Mouse (Mus musculus) hindbrain, embryonic 11.5 days (tissue): Measurements from ENCODE around the gene Fancc. TPM values are rescaled to one million over a fixed set of nuclear protein-coding genes. Genes with fewer than 3 reads are reported as not detected.
A peak's percentile ranks its signal among the peaks of the same experiment; 100 is the strongest.

Source experiments
- ATAC-seq: fragments of 200-750 bp; cut with Nextera tagmentation; 2 replicates; pipeline ENCODE4 v1.8.0; 2017; ENCODE audit warnings: mild to moderate bottlenecking, moderate TSS enrichment, moderate library complexity; ENCODE audit not compliant: low FRiP score
- DNase-seq: peaks from one replicate; pipeline ENCODE4 v3.0.0-alpha.2; 2015; ENCODE audit warnings: low spot score
- H3K27ac ChIP-seq: fragments of 300-500 bp; sonication (generic); 2 replicates; pipeline ENCODE4 v1.5.1; 2014; ENCODE audit warnings: mild to moderate bottlenecking, low read depth, low read length
- H3K27me3 ChIP-seq: fragments of 300-500 bp; sonication (generic); 2 replicates; pipeline ENCODE4 v1.6.1; 2014; ENCODE audit warnings: mild to moderate bottlenecking, low read length, moderate library complexity, mixed read lengths; ENCODE audit not compliant: control insufficient read depth, insufficient read depth
- H3K36me3 ChIP-seq: fragments of 300-500 bp; sonication (generic); 2 replicates; pipeline ENCODE4 v1.6.1; 2014; ENCODE audit warnings: mild to moderate bottlenecking, low read length, moderate library complexity, mixed read lengths; ENCODE audit not compliant: control insufficient read depth, insufficient read depth
- H3K4me1 ChIP-seq: fragments of 300-500 bp; sonication (generic); replicated peaks from 2 replicates; pipeline ENCODE4 v1.6.1; 2014; ENCODE audit warnings: low read length, mixed read lengths; ENCODE audit not compliant: control insufficient read depth, insufficient read depth
- H3K4me2 ChIP-seq: fragments of 300-500 bp; sonication (generic); replicated peaks from 2 replicates; pipeline ENCODE4 v1.6.1; 2014; ENCODE audit warnings: mild to moderate bottlenecking, low read depth, low read length
- H3K4me3 ChIP-seq: fragments of 300-500 bp; sonication (generic); 2 replicates; pipeline ENCODE4 v1.5.1; 2014; ENCODE audit warnings: low read depth, low read length
- H3K9ac ChIP-seq: fragments of 300-500 bp; sonication (generic); 2 replicates; pipeline ENCODE4 v1.6.1; 2014; ENCODE audit warnings: low read depth, low read length
- H3K9me3 ChIP-seq: fragments of 300-500 bp; sonication (generic); 2 replicates; pipeline ENCODE4 v1.6.1; 2016; ENCODE audit warnings: low read length; ENCODE audit not compliant: control insufficient read depth
- WGBS: fragments of 180-500 bp; shearing (Covaris S2); extraction: QIAGEN DNeasy Blood & Tissue Kit; methylation state at CpG from one replicate; pipeline ENCODE4 v1.1.7; 2014; 5-methylcytosine and 5-hydroxymethylcytosine counted together
- polyA plus RNA-seq: library from polyadenylated mRNA; unstranded; fragments of >200 nt; fragmentation: Nextera tagmentation; extraction: Ambion mirVana; gene quantifications from 2 replicates; pipeline ENCODE4 v1.2.1, GENCODE M21; 2014

Gene Fancc
- polyA plus RNA-seq, result 19.7 and 26.1 TPM in 2 replicates

GRCm38 (mm10) chr13:63496646-63497582, at the start of gene Fancc:
Gene Fancc, minus strand, starts transcription at chr13:63497278.
- 20% methylated on average over 23 of the region's 23 CpGs for WGBS
- Histone ChIP-seq H3K4me3 (no peak within 1 kb of the TSS), H3K36me3 (no peaks in the 10 kb centered on the region), H3K9me3 (no peaks in the 10 kb centered on the region), H3K9ac (no peak within 1 kb of the TSS; the same call in 1 of the 2 replicates), H3K27ac (0 out of 2 replicates have a peak within 1 kb of the TSS, but pooled peaks have one; percentile 47), H3K4me1 (no peaks in the 10 kb centered on the region), H3K4me2 (no peak within 1 kb of the TSS), H3K27me3 (no peaks in the 10 kb centered on the region)
- DNase-seq (peak; percentile 70), ATAC-seq (peak; percentile 89)

- peaks cover 4% of the 10 kb centered on the region; the same call in 1 of the 2 replicates for H3K4me1 ChIP-seq
- no peak overlapping the region for H3K4me2 ChIP-seq
These were observed 48.2 kb upstream of the Fancc start for GRCm38 (mm10) chr13:63545291-63545690.

GRCm38 (mm10) chr13:63544967-63545253, 47.8 kb upstream of the Fancc start:
- no peak overlapping the region for H3K9ac ChIP-seq
- ATAC-seq, result no peak
- peaks cover 8% of the 10 kb centered on the region for H3K36me3 ChIP-seq
- H3K4me3 ChIP-seq, result no peak overlapping the region
- WGBS, result 49% methylated on average over 5 of the region's 5 CpGs
- DNase-seq, result no peak
- H3K9me3 ChIP-seq, result no peaks in the 10 kb centered on the region
- H3K4me2 ChIP-seq, result no peak overlapping the region
- peaks cover 4% of the 10 kb centered on the region; the same call in 1 of the 2 replicates for H3K4me1 ChIP-seq
- no peak overlapping the region for H3K27ac ChIP-seq
- H3K27me3 ChIP-seq, result no peaks in the 10 kb centered on the region

More at GRCm38 (mm10) chr13:63545291-63545690, 48.2 kb upstream of the Fancc start:
- Histone ChIP-seq H3K27me3 (no peaks in the 10 kb centered on the region), H3K9me3 (no peaks in the 10 kb centered on the region), H3K4me3 (no peak overlapping the region), H3K27ac (no peak overlapping the region), H3K9ac (no peak overlapping the region), H3K36me3 (peaks cover 8% of the 10 kb centered on the region)
- ATAC-seq (no peak), DNase-seq (no peak)
- 76% methylated on average over 7 of the region's 7 CpGs for WGBS

DNA sequence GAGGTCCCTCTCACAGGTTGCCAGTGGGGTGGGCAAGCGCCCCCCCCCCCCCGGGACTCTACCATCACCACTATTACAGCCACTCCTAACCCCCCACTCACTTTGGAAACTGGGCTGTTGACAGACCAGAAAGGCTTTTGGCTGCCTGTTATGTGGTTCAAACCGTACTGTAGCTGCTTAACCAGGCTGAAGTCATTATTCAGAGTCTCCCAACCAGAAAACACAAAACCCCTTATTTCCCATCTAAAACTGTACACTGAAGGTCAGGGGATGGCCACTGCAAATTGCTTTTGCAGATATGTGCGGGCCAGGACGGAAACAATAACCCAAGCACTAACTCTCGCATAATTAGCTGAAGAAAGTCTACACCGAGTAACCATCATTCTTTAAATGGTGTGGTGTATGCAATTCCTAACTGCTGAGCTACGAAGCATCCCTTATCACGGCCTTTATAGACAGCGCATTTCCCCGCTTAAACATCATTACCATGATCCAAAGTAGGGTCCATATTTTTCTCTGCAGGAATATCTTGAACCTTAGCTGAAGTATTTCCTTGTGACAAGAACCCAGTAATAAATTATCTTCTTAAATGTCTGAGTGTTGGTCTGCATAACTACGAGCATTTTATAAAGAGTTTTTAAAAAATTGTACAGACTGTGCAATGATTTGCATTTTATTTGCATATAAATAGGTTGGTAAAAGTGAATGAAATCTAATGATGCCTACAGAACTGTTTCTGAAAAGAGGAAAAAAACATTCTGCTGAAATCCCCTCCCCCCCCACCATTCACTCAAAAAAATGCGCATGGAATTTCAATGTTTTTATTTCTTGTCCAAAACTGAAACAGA, 47.3 kb upstream of the Fancc start:
- H3K4me1 ChIP-seq, result 0 out of 2 replicates have a peak, but pooled peaks cover 4% of the 10 kb centered on the region
- H3K9ac ChIP-seq, result no peak overlapping the region
- H3K4me2 ChIP-seq, result no peak overlapping the region
- peaks cover 13% of the 10 kb centered on the region for H3K36me3 ChIP-seq
- H3K9me3 ChIP-seq, result no peaks in the 10 kb centered on the region
- 51% methylated on average over 13 of the region's 13 CpGs for WGBS
- no peaks in the 10 kb centered on the region for H3K27me3 ChIP-seq
- 0 out of 2 replicates have a peak overlapping the region, but pooled peaks have one; percentile 39 for H3K27ac ChIP-seq
- H3K4me3 ChIP-seq, result no peak overlapping the region
- DNase-seq (no peak), ATAC-seq (peak; percentile 72)

GRCm38 (mm10) chr13:63543459-63543858, 46.4 kb upstream of the Fancc start:
- DNase-seq, result no peak
- Histone ChIP-seq H3K36me3 (peaks cover 19% of the 10 kb centered on the region), H3K9ac (no peak overlapping the region), H3K27ac (no peak overlapping the region), H3K27me3 (no peaks in the 10 kb centered on the region), H3K4me2 (no peak overlapping the region), H3K4me1 (0 out of 2 replicates have a peak, but pooled peaks cover 4% of the 10 kb centered on the region), H3K9me3 (no peaks in the 10 kb centered on the region), H3K4me3 (no peak overlapping the region)
- no peak for ATAC-seq
- WGBS, result 64% methylated on average over 6 of the region's 6 CpGs

- H3K27me3 ChIP-seq, result no peaks in the 10 kb centered on the region
- H3K4me3 ChIP-seq, result no peak overlapping the region
- 89% methylated on average over 3 of the region's 3 CpGs for WGBS
- H3K27ac ChIP-seq, result no peak overlapping the region
- 0 out of 2 replicates have a peak, but pooled peaks cover 4% of the 10 kb centered on the region for H3K4me1 ChIP-seq
- no peaks in the 10 kb centered on the region for H3K9me3 ChIP-seq
- peaks cover 25% of the 10 kb centered on the region for H3K36me3 ChIP-seq
- no peak overlapping the region for H3K4me2 ChIP-seq
- no peak for ATAC-seq
- no peak for DNase-seq
- no peak overlapping the region for H3K9ac ChIP-seq
These were observed 45.8 kb upstream of the Fancc start for GRCm38 (mm10) chr13:63542796-63543384.

GRCm38 (mm10) chr13:63541510-63541909, 44.4 kb upstream of the Fancc start:
- ATAC-seq (no peak), DNase-seq (no peak)
- no peak overlapping the region for H3K27ac ChIP-seq
- H3K4me3 ChIP-seq, result no peak overlapping the region
- no peak overlapping the region for H3K4me2 ChIP-seq
- no peak overlapping the region for H3K9ac ChIP-seq
- H3K4me1 ChIP-seq, result 0 out of 2 replicates have a peak, but pooled peaks cover 4% of the 10 kb centered on the region
- H3K9me3 ChIP-seq, result no peaks in the 10 kb centered on the region
- peaks cover 28% of the 10 kb centered on the region for H3K36me3 ChIP-seq
- no peaks in the 10 kb centered on the region for H3K27me3 ChIP-seq

GRCm38 (mm10) chr13:63540584-63540983, 43.5 kb upstream of the Fancc start:
- 93% methylated on average over 12 of the region's 12 CpGs for WGBS
- Histone ChIP-seq H3K4me2 (no peak overlapping the region), H3K4me1 (0 out of 2 replicates have a peak, but pooled peaks cover 4% of the 10 kb centered on the region), H3K9me3 (no peaks in the 10 kb centered on the region), H3K36me3 (peaks cover 31% of the 10 kb centered on the region), H3K27ac (no peak overlapping the region), H3K9ac (no peak overlapping the region), H3K4me3 (no peak overlapping the region), H3K27me3 (no peaks in the 10 kb centered on the region)
- DNase-seq (no peak), ATAC-seq (no peak)
